Mouse (Mus musculus): ENCODE results near the gene Dgkg.

Gene Dgkg

GRCm38 (mm10) chr16:22440269-22440668 lies 216.8 kb downstream of the Dgkg start:
- in situ Hi-C loops (cut with MboI, MseI), result loop anchor here (5.0 kb wide), 1 partner anchor 87 kb away; no protein-coding TSS in a partner anchor

- in situ Hi-C loops (cut with MboI, MseI), result loop anchor here (5.0 kb wide), 1 partner anchor 88 kb away; no protein-coding TSS in a partner anchor
Observed at GRCm38 (mm10) chr16:22439499-22440177, 217.4 kb downstream of the Dgkg start, which contains the start of gene Etv5. Gene Etv5 (minus strand): TSS chr16:22439719.

GRCm38 (mm10) chr16:22438441-22439373 lies 218.3 kb downstream of the Dgkg start:
- in situ Hi-C loops (cut with MboI, MseI), result no loop called here

- in situ Hi-C loops (cut with MboI, MseI), result no loop called here
Observed at GRCm38 (mm10) chr16:22436106-22436505, 220.9 kb downstream of the Dgkg start.

- in situ Hi-C loops (cut with MboI, MseI), result no loop called here
Observed at GRCm38 (mm10) chr16:22434530-22434929, 222.5 kb downstream of the Dgkg start.

GRCm38 (mm10) chr16:22433944-22434343 lies 223.1 kb downstream of the Dgkg start:
- in situ Hi-C loops (cut with MboI, MseI), result no loop called here

- in situ Hi-C loops (cut with MboI, MseI), result no loop called here
Observed at GRCm38 (mm10) chr16:22431773-22432172, 225.2 kb downstream of the Dgkg start.

- in situ Hi-C loops (cut with MboI, MseI), result no loop called here
Observed at GRCm38 (mm10) chr16:22431335-22431734, 225.7 kb downstream of the Dgkg start.

GRCm38 (mm10) chr16:22430211-22430951 lies 226.6 kb downstream of the Dgkg start:
- in situ Hi-C loops (cut with MboI, MseI), result no loop called here

GRCm38 (mm10) chr16:22429377-22429776 lies 227.6 kb downstream of the Dgkg start:
- in situ Hi-C loops (cut with MboI, MseI), result no loop called here

GRCm38 (mm10) chr16:22428853-22429341 lies 228.1 kb downstream of the Dgkg start:
- in situ Hi-C loops (cut with MboI, MseI), result no loop called here

- in situ Hi-C loops (cut with MboI, MseI), result no loop called here
Observed at GRCm38 (mm10) chr16:22426866-22427265, 230.2 kb downstream of the Dgkg start.

GRCm38 (mm10) chr16:22422256-22422655 lies 234.8 kb downstream of the Dgkg start:
- in situ Hi-C loops (cut with MboI, MseI), result no loop called here
